Mouse (Mus musculus) brain, embryonic 14.5 days (tissue): ENCODE measurements at regions not wholly inside any gene's neighbourhood (a gene's known extent, or its start where the extent isn't known, plus 50 kb on each side); places are given as distances from the start of the nearest gene placed in this dataset.

Experiments used
- CTCF ChIP-seq: fragments of 200-500 bp; IDR thresholded peaks from 2 replicates; pipeline ENCODE4 v1.5.1; 2012; ENCODE audit warnings: inconsistent platforms, mild to moderate bottlenecking, moderate library complexity, borderline replicate concordance; ENCODE audit not compliant: insufficient read depth, insufficient read length; ENCODE audit errors: extremely low read depth
- POLR2A ChIP-seq: fragments of 200-500 bp; IDR thresholded peaks from 2 replicates; pipeline ENCODE4 v1.6.1; 2012; ENCODE audit warnings: mild to moderate bottlenecking, inconsistent platforms, borderline replicate concordance; ENCODE audit not compliant: poor library complexity, insufficient read depth, insufficient read length, severe bottlenecking; ENCODE audit errors: extremely low read depth

- no peak for TF ChIP-seq POLR2A
- TF ChIP-seq CTCF: no peak
Measured at GRCm38 (mm10) chr1:56713011-56713726, 75.9 kb upstream of the Hsfy2 start.
